Mouse (Mus musculus): Measurements from ENCODE around the gene Plcg2. TPM values are rescaled to one million over a fixed set of nuclear protein-coding genes. Genes with fewer than 3 reads are reported as not detected.

The Plcg2 gene
- polyA plus RNA-seq, 1 experiment, result not detected

DNA sequence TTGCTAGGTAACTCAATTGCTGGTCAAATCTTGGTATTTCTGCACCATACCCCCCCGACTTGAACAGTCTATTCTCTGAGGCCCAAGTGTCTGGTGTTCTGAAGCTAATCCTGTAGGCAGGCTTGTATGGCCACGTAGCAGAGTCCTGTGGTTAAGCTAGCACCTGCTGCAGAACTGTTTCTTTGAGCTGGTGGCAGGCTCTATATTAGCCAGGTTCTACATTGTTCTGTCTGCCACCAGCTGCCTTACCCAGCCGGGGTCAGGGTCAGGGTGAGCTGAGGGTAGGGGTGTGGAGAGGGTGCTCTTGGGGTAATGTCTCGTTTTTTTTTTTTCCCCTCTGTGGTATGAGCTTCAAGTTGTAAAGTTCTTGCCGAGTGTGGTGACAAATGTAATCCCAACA is 31.1 kb downstream of the Plcg2 start:
- WGBS, result 81% methylated on average over 5 of the region's 5 CpGs
- Histone ChIP-seq H3K27ac (ENCODE audit: insufficient read depth, low read depth, low read length) (no peak overlapping the region), H3K4me1 (ENCODE audit: control insufficient read depth, insufficient read depth, low read length) (peaks cover 4% of the 10 kb centered on the region)

DNA sequence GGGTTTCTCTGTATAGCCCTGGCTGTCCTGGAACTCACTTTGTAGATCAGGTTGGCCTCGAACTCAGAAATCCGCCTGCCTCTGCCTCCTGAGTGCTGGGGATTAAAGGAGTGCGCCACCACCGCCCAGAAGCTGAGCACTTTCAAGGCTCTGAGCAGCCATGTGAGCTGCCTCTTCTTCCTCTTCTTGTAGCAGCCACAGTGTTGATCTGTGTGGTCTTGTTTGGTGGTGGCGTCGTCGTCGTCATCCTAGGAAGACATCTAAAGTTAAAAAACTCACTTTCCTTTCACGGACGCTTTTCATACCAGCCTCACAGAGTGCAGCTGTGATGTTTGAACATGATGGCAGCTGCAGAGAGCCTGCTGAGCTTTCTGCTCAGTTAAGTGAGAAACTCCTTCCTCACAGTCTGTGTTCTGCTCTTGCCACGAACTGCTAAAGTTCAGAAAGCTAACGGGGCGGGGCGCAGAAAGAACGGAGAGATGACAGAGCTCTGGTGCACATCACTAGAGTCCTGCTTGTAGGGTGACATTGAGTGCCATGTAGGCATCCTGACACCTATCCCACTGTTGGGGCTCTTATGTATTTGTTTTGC is 34.4 kb downstream of the Plcg2 start:
- TF ChIP-seq POLR2A (IDR thresholded peaks at IDR 0.05; ENCODE audit: insufficient read depth, low read depth, low read length) (no peak), CTCF (IDR thresholded peaks at IDR 0.05; ENCODE audit: insufficient read depth, low read depth, low read length) (no peak)
- no peak overlapping the region for H3K4me3 ChIP-seq (ENCODE audit: insufficient read depth, low read depth, low read length)
- no peak overlapping the region for H3K27ac ChIP-seq (ENCODE audit: insufficient read depth, low read depth, low read length)
- WGBS, result 83% methylated on average over 15 of the region's 15 CpGs
- H3K4me1 ChIP-seq (ENCODE audit: control insufficient read depth, insufficient read depth, low read length), result peaks cover 4% of the 10 kb centered on the region

More for the DNA sequence above, 31.1 kb downstream of the Plcg2 start:
- TF ChIP-seq CTCF (IDR thresholded peaks at IDR 0.05; ENCODE audit: insufficient read depth, low read depth, low read length) (no peak), POLR2A (IDR thresholded peaks at IDR 0.05; ENCODE audit: insufficient read depth, low read depth, low read length) (no peak)
- no peak overlapping the region for H3K4me3 ChIP-seq (ENCODE audit: insufficient read depth, low read depth, low read length)

DNA sequence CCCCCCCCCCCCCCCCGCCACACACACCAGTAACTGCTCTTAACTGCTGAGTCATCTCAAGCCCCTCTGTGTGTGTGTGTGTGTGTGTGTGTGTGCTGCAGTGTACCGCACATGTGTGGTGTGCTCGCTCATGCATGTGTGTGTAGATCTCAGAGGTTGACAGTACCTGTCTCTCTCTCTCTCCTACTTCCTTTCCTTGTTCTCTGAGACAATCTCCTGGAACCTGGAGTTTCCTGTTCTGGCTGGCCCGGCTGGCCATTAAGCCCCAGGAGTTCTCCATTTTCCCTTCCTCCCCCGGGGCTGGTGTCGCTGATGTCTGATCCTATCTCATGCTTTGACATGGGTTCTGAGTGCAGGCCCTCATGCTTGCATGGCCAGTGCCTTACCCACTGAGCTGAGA is 38.8 kb downstream of the Plcg2 start:
- Histone ChIP-seq H3K4me1 (ENCODE audit: control insufficient read depth, insufficient read depth, low read length) (no peaks in the 10 kb centered on the region), H3K4me3 (ENCODE audit: insufficient read depth, low read depth, low read length) (no peak overlapping the region), H3K27ac (ENCODE audit: insufficient read depth, low read depth, low read length) (no peak overlapping the region)
- WGBS, result 79% methylated on average over 6 of the region's 6 CpGs
- TF ChIP-seq CTCF (IDR thresholded peaks at IDR 0.05; ENCODE audit: insufficient read depth, low read depth, low read length) (no peak), POLR2A (IDR thresholded peaks at IDR 0.05; ENCODE audit: insufficient read depth, low read depth, low read length) (no peak)

DNA sequence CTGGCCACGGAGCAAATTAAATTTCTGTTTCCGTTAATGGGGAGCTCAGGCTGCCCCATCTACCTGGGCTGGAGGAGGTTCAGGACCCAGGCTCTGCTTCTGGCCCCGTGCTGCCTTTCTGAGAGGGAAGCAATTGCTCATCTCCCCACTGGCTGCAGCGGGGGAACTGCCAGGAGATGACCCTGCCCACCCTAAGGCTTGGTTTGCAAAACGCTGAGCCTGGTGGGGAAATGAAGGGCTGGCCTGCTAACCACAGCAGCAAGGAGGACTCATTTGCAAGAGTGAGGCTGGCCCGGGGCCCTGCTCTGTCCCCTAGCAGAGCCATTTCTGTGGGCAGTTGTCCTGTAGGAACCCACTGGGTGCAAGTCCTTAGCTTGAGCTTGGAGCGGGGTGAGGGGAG is 39.7 kb downstream of the Plcg2 start:
- Histone ChIP-seq H3K4me1 (ENCODE audit: control insufficient read depth, insufficient read depth, low read length) (no peaks in the 10 kb centered on the region), H3K27ac (ENCODE audit: insufficient read depth, low read depth, low read length) (no peak overlapping the region), H3K4me3 (ENCODE audit: insufficient read depth, low read depth, low read length) (no peak overlapping the region)
- TF ChIP-seq CTCF (IDR thresholded peaks at IDR 0.05; ENCODE audit: insufficient read depth, low read depth, low read length) (no peak), POLR2A (IDR thresholded peaks at IDR 0.05; ENCODE audit: insufficient read depth, low read depth, low read length) (no peak)
- 82% methylated on average over 7 of the region's 7 CpGs for WGBS

DNA sequence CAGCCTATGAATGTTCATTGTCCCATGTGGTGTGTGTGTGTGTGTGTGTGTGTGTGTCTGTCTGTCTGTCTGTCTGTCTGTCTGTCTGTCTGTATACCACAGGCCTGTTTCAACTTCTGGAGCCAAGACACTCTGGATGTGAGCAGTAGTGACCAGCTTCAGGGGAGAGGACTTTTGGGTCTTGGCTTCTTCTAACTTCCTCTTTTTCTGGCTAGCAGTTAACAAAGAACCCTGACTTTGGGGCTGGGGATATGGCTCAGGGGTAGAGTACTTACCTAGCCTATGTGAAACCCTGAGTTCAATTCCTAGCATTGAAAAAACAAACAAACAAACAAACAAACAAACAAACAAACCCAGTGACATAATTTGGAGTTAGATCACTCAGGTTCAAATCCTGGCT is 44.9 kb downstream of the Plcg2 start:
- Histone ChIP-seq H3K4me3 (ENCODE audit: insufficient read depth, low read depth, low read length) (no peak overlapping the region), H3K27ac (ENCODE audit: insufficient read depth, low read depth, low read length) (no peak overlapping the region), H3K4me1 (ENCODE audit: control insufficient read depth, insufficient read depth, low read length) (no peaks in the 10 kb centered on the region)
- no peak for TF ChIP-seq POLR2A (IDR thresholded peaks at IDR 0.05; ENCODE audit: insufficient read depth, low read depth, low read length)
- TF ChIP-seq CTCF (IDR thresholded peaks at IDR 0.05; ENCODE audit: insufficient read depth, low read depth, low read length), result no peak

DNA sequence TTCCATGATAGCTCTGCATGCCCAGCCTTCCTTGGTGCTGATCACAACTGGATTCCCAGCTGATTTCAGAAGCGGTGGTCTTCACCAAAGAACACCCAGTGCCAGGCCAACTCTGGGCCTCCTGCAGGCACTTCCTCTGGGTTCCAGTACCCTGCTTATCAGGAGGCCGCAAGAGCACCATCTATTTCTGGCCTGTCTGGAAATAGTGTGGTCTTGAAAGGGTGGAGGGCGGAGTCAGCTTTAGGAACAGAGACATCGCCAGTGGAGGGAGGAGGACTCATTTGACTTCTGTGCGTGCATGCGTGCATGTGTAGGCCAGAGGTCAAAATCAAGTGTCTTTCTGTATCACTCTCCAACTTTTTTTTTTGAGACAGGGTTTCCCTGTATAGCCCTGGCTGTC is 45.7 kb downstream of the Plcg2 start:
- no peak overlapping the region for H3K27ac ChIP-seq (ENCODE audit: insufficient read depth, low read depth, low read length)
- 90% methylated on average over 6 of the region's 6 CpGs for WGBS
- H3K4me3 ChIP-seq (ENCODE audit: insufficient read depth, low read depth, low read length), result no peak overlapping the region
- TF ChIP-seq CTCF (IDR thresholded peaks at IDR 0.05; ENCODE audit: insufficient read depth, low read depth, low read length) (no peak), POLR2A (IDR thresholded peaks at IDR 0.05; ENCODE audit: insufficient read depth, low read depth, low read length) (no peak)
- no peaks in the 10 kb centered on the region for H3K4me1 ChIP-seq (ENCODE audit: control insufficient read depth, insufficient read depth, low read length)

DNA sequence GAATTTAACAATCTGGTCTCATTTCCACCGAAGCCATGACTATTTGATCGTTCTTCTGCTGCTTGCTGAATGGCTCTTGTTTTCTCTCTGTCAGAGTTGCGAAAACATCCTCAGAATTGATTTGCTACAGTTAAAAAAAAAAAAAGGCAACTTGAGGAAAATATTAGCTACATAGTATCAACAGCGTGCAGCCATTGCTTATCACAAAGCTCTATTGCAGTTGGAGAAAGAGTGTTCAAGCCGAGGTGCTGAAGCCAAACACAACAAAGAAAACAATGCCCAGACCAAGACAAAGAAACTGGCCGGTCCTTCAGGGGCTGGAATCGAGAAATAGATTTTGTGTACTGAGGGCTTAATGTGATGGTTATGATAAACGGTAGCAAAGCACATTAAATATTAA is 47.0 kb downstream of the Plcg2 start:
- 71% methylated on average over 8 of the region's 8 CpGs for WGBS
- no peak overlapping the region for H3K4me3 ChIP-seq (ENCODE audit: insufficient read depth, low read depth, low read length)
- TF ChIP-seq CTCF (IDR thresholded peaks at IDR 0.05; ENCODE audit: insufficient read depth, low read depth, low read length), result no peak
- TF ChIP-seq POLR2A (IDR thresholded peaks at IDR 0.05; ENCODE audit: insufficient read depth, low read depth, low read length), result no peak
- no peaks in the 10 kb centered on the region for H3K4me1 ChIP-seq (ENCODE audit: control insufficient read depth, insufficient read depth, low read length)
- no peak overlapping the region for H3K27ac ChIP-seq (ENCODE audit: insufficient read depth, low read depth, low read length)

DNA sequence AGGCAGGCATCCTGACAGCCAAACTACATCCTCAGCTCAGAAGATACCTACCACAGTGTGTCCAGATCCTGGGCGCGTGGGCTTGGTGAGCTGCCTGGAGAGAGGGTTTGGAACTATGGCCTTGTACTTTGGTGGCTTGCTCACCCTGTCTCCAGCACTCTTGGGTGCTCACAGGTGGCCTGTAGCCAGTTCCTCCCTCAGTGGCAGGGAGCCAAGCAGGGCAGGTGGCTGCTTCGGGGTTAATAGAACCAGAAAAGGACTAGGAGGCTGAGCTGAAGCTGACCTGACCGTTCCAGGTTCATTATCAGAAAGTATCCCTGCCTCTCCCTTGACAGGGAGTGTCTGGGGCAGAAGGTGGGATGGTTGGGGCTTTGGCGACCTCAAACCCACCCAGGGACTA is 48.3 kb downstream of the Plcg2 start:
- WGBS, result 81% methylated on average over 5 of the region's 5 CpGs
- Histone ChIP-seq H3K4me3 (ENCODE audit: insufficient read depth, low read depth, low read length) (no peak overlapping the region), H3K27ac (ENCODE audit: insufficient read depth, low read depth, low read length) (no peak overlapping the region), H3K4me1 (ENCODE audit: control insufficient read depth, insufficient read depth, low read length) (no peaks in the 10 kb centered on the region)
- TF ChIP-seq POLR2A (IDR thresholded peaks at IDR 0.05; ENCODE audit: insufficient read depth, low read depth, low read length) (no peak), CTCF (IDR thresholded peaks at IDR 0.05; ENCODE audit: insufficient read depth, low read depth, low read length) (no peak)

DNA sequence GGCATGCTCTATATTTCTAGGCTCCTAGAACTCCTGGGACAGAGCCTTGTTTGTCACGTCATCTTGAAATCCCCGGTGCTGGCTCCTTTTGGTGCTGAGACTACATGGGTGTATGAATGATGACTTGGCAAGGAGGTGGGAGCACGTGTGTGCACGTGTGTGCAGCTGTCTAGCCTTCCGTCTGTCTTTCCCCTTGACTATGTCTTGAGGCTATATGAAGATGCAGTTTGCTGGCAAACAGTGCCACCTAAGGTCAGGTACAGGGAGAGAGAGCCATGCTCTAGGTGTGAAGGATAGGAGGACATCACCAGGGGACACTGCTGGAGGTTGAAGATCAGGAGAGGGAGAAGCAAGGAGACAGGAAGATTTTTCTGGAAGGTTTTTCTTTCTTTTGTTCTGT is 49.9 kb downstream of the Plcg2 start:
- Histone ChIP-seq H3K27ac (ENCODE audit: insufficient read depth, low read depth, low read length) (no peak overlapping the region), H3K4me3 (ENCODE audit: insufficient read depth, low read depth, low read length) (no peak overlapping the region), H3K4me1 (ENCODE audit: control insufficient read depth, insufficient read depth, low read length) (no peaks in the 10 kb centered on the region)
- WGBS, result 82% methylated on average over 5 of the region's 5 CpGs
- TF ChIP-seq CTCF (IDR thresholded peaks at IDR 0.05; ENCODE audit: insufficient read depth, low read depth, low read length) (no peak), POLR2A (IDR thresholded peaks at IDR 0.05; ENCODE audit: insufficient read depth, low read depth, low read length) (no peak)

DNA sequence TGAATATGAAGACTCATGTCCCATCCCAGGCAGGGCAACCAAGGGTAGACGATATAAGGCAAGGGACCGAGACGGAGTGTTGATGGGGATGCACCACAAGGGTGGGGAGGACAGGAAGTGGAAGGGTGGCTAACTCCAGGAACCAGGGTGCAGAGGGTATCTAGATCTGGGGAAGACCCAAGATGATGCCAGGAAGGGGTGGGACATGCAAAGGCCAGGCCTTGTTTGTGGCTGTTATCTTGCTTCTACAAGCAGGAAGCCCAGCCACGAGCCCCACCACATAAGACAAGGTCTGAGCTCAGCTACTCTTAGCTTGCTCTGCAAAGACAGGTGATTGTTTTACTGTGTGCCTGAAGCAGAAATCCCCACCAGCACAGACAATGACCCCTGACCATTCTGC is 50.4 kb downstream of the Plcg2 start:
- 93% methylated on average over 4 of the region's 4 CpGs for WGBS

More for the DNA sequence above, 50.4 kb downstream of the Plcg2 start:
- no peak for TF ChIP-seq CTCF (IDR thresholded peaks at IDR 0.05; ENCODE audit: insufficient read depth, low read depth, low read length)
- TF ChIP-seq POLR2A (IDR thresholded peaks at IDR 0.05; ENCODE audit: insufficient read depth, low read depth, low read length), result no peak
- no peaks in the 10 kb centered on the region for H3K4me1 ChIP-seq (ENCODE audit: control insufficient read depth, insufficient read depth, low read length)
- no peak overlapping the region for H3K27ac ChIP-seq (ENCODE audit: insufficient read depth, low read depth, low read length)
- H3K4me3 ChIP-seq (ENCODE audit: insufficient read depth, low read depth, low read length), result no peak overlapping the region

All from olfactory bulb, adult 2 months (tissue).